Mouse (Mus musculus) limb, embryonic 14.5 days (tissue): Measurements from ENCODE around the gene Gli1. TPM values are rescaled to one million over a fixed set of nuclear protein-coding genes. Genes with fewer than 3 reads are reported as not detected.

ENCODE experiments used
- ATAC-seq: fragments of 200-750 bp; cut with Nextera tagmentation; 2 replicates; pipeline ENCODE4 v1.8.0; 2017; ENCODE audit warnings: low read depth, moderate number of reproducible peaks, moderate TSS enrichment; ENCODE audit not compliant: low FRiP score
- DNase-seq: peaks from one replicate; pipeline ENCODE4 v3.0.0-alpha.2; 2015; ENCODE audit warnings: low spot score
- H3K27ac ChIP-seq: fragments of 300-500 bp; sonication (generic); replicated peaks from 2 replicates; pipeline ENCODE4 v1.5.1; 2014; ENCODE audit warnings: low read depth, mild to moderate bottlenecking, low read length, moderate library complexity, mixed read lengths
- H3K27me3 ChIP-seq: fragments of 300-500 bp; sonication (generic); 2 replicates; pipeline ENCODE4 v1.6.1; 2014; ENCODE audit warnings: low read length, mixed read lengths; ENCODE audit not compliant: control insufficient read depth, insufficient read depth
- H3K36me3 ChIP-seq: fragments of 300-500 bp; sonication (generic); 2 replicates; pipeline ENCODE4 v1.6.1; 2014; ENCODE audit warnings: mild to moderate bottlenecking, low read length, moderate library complexity, mixed read lengths; ENCODE audit not compliant: control insufficient read depth, insufficient read depth
- H3K4me1 ChIP-seq: fragments of 300-500 bp; sonication (generic); 2 replicates; pipeline ENCODE4 v1.6.1; 2014; ENCODE audit warnings: antibody characterized with exemption, low read length, mixed read lengths; ENCODE audit not compliant: control insufficient read depth, insufficient read depth
- H3K4me2 ChIP-seq: fragments of 300-500 bp; sonication (generic); replicated peaks from 2 replicates; pipeline ENCODE4 v1.6.1; 2014; ENCODE audit warnings: low read depth, mild to moderate bottlenecking, low read length, moderate library complexity; ENCODE audit not compliant: severe bottlenecking
- H3K4me3 ChIP-seq: fragments of 300-500 bp; sonication (generic); replicated peaks from 2 replicates; pipeline ENCODE4 v1.5.1; 2014; ENCODE audit warnings: low read length
- H3K9ac ChIP-seq: fragments of 300-500 bp; sonication (generic); 2 replicates; pipeline ENCODE4 v1.6.1; 2014; ENCODE audit warnings: mild to moderate bottlenecking, low read depth, low read length, moderate library complexity; ENCODE audit not compliant: severe bottlenecking
- H3K9me3 ChIP-seq: fragments of 300-500 bp; sonication (generic); 2 replicates; pipeline ENCODE4 v1.6.1; 2016; ENCODE audit warnings: low read length; ENCODE audit not compliant: control insufficient read depth
- POLR2A ChIP-seq: fragments of 200-500 bp; IDR thresholded peaks from 2 replicates; pipeline ENCODE4 v1.8.0; 2012; ENCODE audit warnings: inconsistent platforms, mild to moderate bottlenecking, moderate library complexity, borderline replicate concordance; ENCODE audit not compliant: insufficient read depth, insufficient read length; ENCODE audit errors: extremely low read depth
- WGBS: fragments of 180-500 bp; shearing (Covaris S2); extraction: QIAGEN DNeasy Blood & Tissue Kit; methylation state at CpG from one replicate; pipeline ENCODE4 v1.1.7; 2014; 5-methylcytosine and 5-hydroxymethylcytosine counted together
- polyA plus RNA-seq, 2 experiments: library from polyadenylated mRNA; depleted of rRNA in 1 of 2; stranded (reverse) in 1 of 2; unstranded in 1 of 2; fragments of >200 nt; fragmentation: Nextera tagmentation in 1 of 2; extraction: Ambion mirVana in 1 of 2; gene quantifications; 2 replicates each; pipeline versions ENCODE4 v1.2.1 to v1.2.3; 2012 to 2014

Gene Gli1
- polyA plus RNA-seq, 2 experiments, result 16.4 to 118 TPM

DNA sequence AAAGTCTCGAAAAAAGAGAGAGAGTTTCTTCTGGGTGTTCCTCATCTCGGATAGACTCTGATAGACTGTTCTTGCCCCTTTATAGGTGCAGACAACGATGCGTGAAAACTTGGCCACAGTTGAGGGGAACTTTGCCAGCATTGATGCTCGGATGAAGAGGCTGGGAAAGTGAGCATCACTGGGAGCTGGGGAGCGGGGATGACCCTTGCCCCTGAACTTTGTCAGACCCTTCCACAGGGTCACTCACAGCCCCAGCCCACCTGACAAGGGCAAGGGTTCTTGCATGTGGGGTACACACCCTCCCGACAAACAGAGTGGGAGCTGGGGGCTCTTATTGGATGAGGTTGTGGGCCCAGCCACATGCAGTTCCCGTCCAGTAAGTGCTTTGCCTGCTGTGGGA, 60.5 kb downstream of the Gli1 start:
- H3K9ac ChIP-seq, result no peak overlapping the region
- H3K27ac ChIP-seq, result no peak overlapping the region
- ATAC-seq (no peak), DNase-seq (no peak)
- no peaks in the 10 kb centered on the region for H3K9me3 ChIP-seq
- no peaks in the 10 kb centered on the region for H3K4me1 ChIP-seq
- no peak for TF ChIP-seq POLR2A
- 87% methylated on average over 8 of the region's 8 CpGs for WGBS
- H3K36me3 ChIP-seq, result peaks cover 98% of the 10 kb centered on the region
- H3K4me3 ChIP-seq, result no peak overlapping the region
- H3K27me3 ChIP-seq, result no peaks in the 10 kb centered on the region
- no peak overlapping the region for H3K4me2 ChIP-seq

Other genes with a start within 250 kb of the Gli1 start
- 60.6 and 61.0 TPM in 2 replicates for gene Os9, start 220.8 kb downstream of the Gli1 start, polyA plus RNA-seq (2012; rRNA removed)
- 54.7 and 57.6 TPM in 2 replicates for gene Os9, start 220.8 kb downstream of the Gli1 start, polyA plus RNA-seq (2014; fragmentation: Nextera tagmentation; extraction: Ambion mirVana)
- gene B4galnt1, start 176.7 kb downstream of the Gli1 start, polyA plus RNA-seq (2012; rRNA removed), result 12.1 and 15.0 TPM in 2 replicates
- 10.8 and 11.8 TPM in 2 replicates for gene B4galnt1, start 176.7 kb downstream of the Gli1 start, polyA plus RNA-seq (2014; fragmentation: Nextera tagmentation; extraction: Ambion mirVana)
- gene Slc26a10, start 161.3 kb downstream of the Gli1 start, polyA plus RNA-seq (2012; rRNA removed), result 2.9 and 3.7 TPM in 2 replicates
- 0.81 and 1.2 TPM in 2 replicates for gene Slc26a10, start 161.3 kb downstream of the Gli1 start, polyA plus RNA-seq (2014; fragmentation: Nextera tagmentation; extraction: Ambion mirVana)
- gene Arhgef25, start 151.9 kb downstream of the Gli1 start, polyA plus RNA-seq (2012; rRNA removed), result 228 and 246 TPM in 2 replicates
- gene Arhgef25, start 151.9 kb downstream of the Gli1 start, polyA plus RNA-seq (2014; fragmentation: Nextera tagmentation; extraction: Ambion mirVana), result 86.8 and 113 TPM in 2 replicates
- gene Dtx3, start 146.2 kb downstream of the Gli1 start, polyA plus RNA-seq (2012; rRNA removed), result 565 and 712 TPM in 2 replicates
- 157 and 184 TPM in 2 replicates for gene Dtx3, start 146.2 kb downstream of the Gli1 start, polyA plus RNA-seq (2014; fragmentation: Nextera tagmentation; extraction: Ambion mirVana)
- 33.1 and 37.5 TPM in 2 replicates for gene Pip4k2c, start 130.4 kb downstream of the Gli1 start, polyA plus RNA-seq (2012; rRNA removed)
- gene Pip4k2c, start 130.4 kb downstream of the Gli1 start, polyA plus RNA-seq (2014; fragmentation: Nextera tagmentation; extraction: Ambion mirVana), result 22.0 and 23.3 TPM in 2 replicates
- 9.4 and 9.7 TPM in 2 replicates for gene Kif5a, start 78.6 kb downstream of the Gli1 start, polyA plus RNA-seq (2012; rRNA removed)
- gene Kif5a, start 78.6 kb downstream of the Gli1 start, polyA plus RNA-seq (2014; fragmentation: Nextera tagmentation; extraction: Ambion mirVana), result 2.8 and 3.5 TPM in 2 replicates
- 221 and 240 TPM in 2 replicates for gene Dctn2, start 75.6 kb downstream of the Gli1 start, polyA plus RNA-seq (2012; rRNA removed)
- gene Dctn2, start 75.6 kb downstream of the Gli1 start, polyA plus RNA-seq (2014; fragmentation: Nextera tagmentation; extraction: Ambion mirVana), result 168 and 178 TPM in 2 replicates
- gene Mbd6, start 53.0 kb downstream of the Gli1 start, polyA plus RNA-seq (2012; rRNA removed), result 68.1 and 86.6 TPM in 2 replicates
- 19.9 and 20.7 TPM in 2 replicates for gene Mbd6, start 53.0 kb downstream of the Gli1 start, polyA plus RNA-seq (2014; fragmentation: Nextera tagmentation; extraction: Ambion mirVana)
- gene Mars, start 30.2 kb downstream of the Gli1 start, polyA plus RNA-seq (2012; rRNA removed), result 78.5 and 79.8 TPM in 2 replicates
- gene Mars, start 30.2 kb downstream of the Gli1 start, polyA plus RNA-seq (2014; fragmentation: Nextera tagmentation; extraction: Ambion mirVana), result 113 and 114 TPM in 2 replicates
- gene Arhgap9, start 20.0 kb downstream of the Gli1 start, polyA plus RNA-seq (2012; rRNA removed), result 5.5 and 5.8 TPM in 2 replicates
- 5.6 and 7.5 TPM in 2 replicates for gene Arhgap9, start 20.0 kb downstream of the Gli1 start, polyA plus RNA-seq (2014; fragmentation: Nextera tagmentation; extraction: Ambion mirVana)
- 0.01 TPM in 1 of 2 replicates, not detected in the other for gene Inhbe, start 12.4 kb upstream of the Gli1 start, polyA plus RNA-seq (2012; rRNA removed)
- gene Inhbe, start 12.4 kb upstream of the Gli1 start, polyA plus RNA-seq (2014; fragmentation: Nextera tagmentation; extraction: Ambion mirVana), result not detected in 2 replicates
- gene Inhbc, start 28.5 kb upstream of the Gli1 start, polyA plus RNA-seq (2012; rRNA removed), result not detected in 2 replicates
- not detected in 2 replicates for gene Inhbc, start 28.5 kb upstream of the Gli1 start, polyA plus RNA-seq (2014; fragmentation: Nextera tagmentation; extraction: Ambion mirVana)
- 58.0 and 85.5 TPM in 2 replicates for gene R3hdm2, start 38.4 kb upstream of the Gli1 start, polyA plus RNA-seq (2012; rRNA removed)
- gene R3hdm2, start 38.4 kb upstream of the Gli1 start, polyA plus RNA-seq (2014; fragmentation: Nextera tagmentation; extraction: Ambion mirVana), result 38.3 and 39.5 TPM in 2 replicates
- 33.3 and 43.2 TPM in 2 replicates for gene Stac3, start 159.7 kb upstream of the Gli1 start, polyA plus RNA-seq (2012; rRNA removed)
- gene Stac3, start 159.7 kb upstream of the Gli1 start, polyA plus RNA-seq (2014; fragmentation: Nextera tagmentation; extraction: Ambion mirVana), result 2.0 and 4.4 TPM in 2 replicates
- gene Ndufa4l2, start 173.0 kb upstream of the Gli1 start, polyA plus RNA-seq (2012; rRNA removed), result 31.7 and 36.9 TPM in 2 replicates
- 44.5 and 62.9 TPM in 2 replicates for gene Ndufa4l2, start 173.0 kb upstream of the Gli1 start, polyA plus RNA-seq (2014; fragmentation: Nextera tagmentation; extraction: Ambion mirVana)
- gene Shmt2, start 180.5 kb upstream of the Gli1 start, polyA plus RNA-seq (2012; rRNA removed), result 146 and 178 TPM in 2 replicates
- gene Shmt2, start 180.5 kb upstream of the Gli1 start, polyA plus RNA-seq (2014; fragmentation: Nextera tagmentation; extraction: Ambion mirVana), result 89.4 and 94.6 TPM in 2 replicates
- 7.2 and 9.6 TPM in 2 replicates for gene Nxph4, start 192.6 kb upstream of the Gli1 start, polyA plus RNA-seq (2012; rRNA removed)
- 17.5 and 19.9 TPM in 2 replicates for gene Nxph4, start 192.6 kb upstream of the Gli1 start, polyA plus RNA-seq (2014; fragmentation: Nextera tagmentation; extraction: Ambion mirVana)